Mouse (Mus musculus) limb, embryonic 11.5 days (tissue): ENCODE measurements at regions not wholly inside any gene's neighbourhood (a gene's known extent, or its start where the extent isn't known, plus 50 kb on each side); places are given as distances from the start of the nearest gene placed in this dataset.
"Not testable (repeated sequence)": the region's sequence is repeated elsewhere in the genome, so short reads cannot be mapped to it uniquely, and the experiment has no call there.

ENCODE experiments used
- ATAC-seq: fragments of 200-750 bp; cut with Nextera tagmentation; 2 replicates; pipeline ENCODE4 v1.8.0; 2017; ENCODE audit warnings: low read depth; ENCODE audit not compliant: insufficient number of reproducible peaks, low FRiP score, low TSS enrichment
- DNase-seq: peaks from one replicate; pipeline ENCODE4 v3.0.0-alpha.2; 2015; ENCODE audit warnings: low spot score
- H3K27ac ChIP-seq: fragments of 300-500 bp; sonication (generic); replicated peaks from 2 replicates; pipeline ENCODE4 v1.5.1; 2014; ENCODE audit warnings: low read depth, mild to moderate bottlenecking, low read length
- H3K27me3 ChIP-seq: fragments of 300-500 bp; sonication (generic); 2 replicates; pipeline ENCODE4 v1.6.1; 2014; ENCODE audit warnings: mild to moderate bottlenecking, low read length, mixed read lengths; ENCODE audit not compliant: control insufficient read depth, insufficient read depth
- H3K36me3 ChIP-seq: fragments of 300-500 bp; sonication (generic); 2 replicates; pipeline ENCODE4 v1.6.1; 2014; ENCODE audit warnings: mild to moderate bottlenecking, low read length, moderate library complexity, mixed read lengths; ENCODE audit not compliant: control insufficient read depth, insufficient read depth
- H3K4me1 ChIP-seq: fragments of 300-500 bp; sonication (generic); 2 replicates; pipeline ENCODE4 v1.6.1; 2014; ENCODE audit warnings: low read length, mixed read lengths; ENCODE audit not compliant: control insufficient read depth, insufficient read depth
- H3K4me2 ChIP-seq: fragments of 300-500 bp; sonication (generic); 2 replicates; pipeline ENCODE4 v1.6.1; 2014; ENCODE audit warnings: low read depth, mild to moderate bottlenecking, moderate library complexity; ENCODE audit not compliant: severe bottlenecking
- H3K4me3 ChIP-seq: fragments of 300-500 bp; sonication (generic); 2 replicates; pipeline ENCODE4 v1.5.1; 2014; ENCODE audit warnings: low read depth, low read length
- H3K9ac ChIP-seq: fragments of 300-500 bp; sonication (generic); 2 replicates; pipeline ENCODE4 v1.6.1; 2014; ENCODE audit warnings: mild to moderate bottlenecking, low read length
- H3K9me3 ChIP-seq: fragments of 300-500 bp; sonication (generic); 2 replicates; pipeline ENCODE4 v1.6.1; 2016; ENCODE audit warnings: low read length; ENCODE audit not compliant: control insufficient read depth
- WGBS: fragments of 180-500 bp; shearing (Covaris S2); extraction: QIAGEN DNeasy Blood & Tissue Kit; methylation state at CpG from one replicate; pipeline ENCODE4 v1.1.7; 2014; 5-methylcytosine and 5-hydroxymethylcytosine counted together

DNA sequence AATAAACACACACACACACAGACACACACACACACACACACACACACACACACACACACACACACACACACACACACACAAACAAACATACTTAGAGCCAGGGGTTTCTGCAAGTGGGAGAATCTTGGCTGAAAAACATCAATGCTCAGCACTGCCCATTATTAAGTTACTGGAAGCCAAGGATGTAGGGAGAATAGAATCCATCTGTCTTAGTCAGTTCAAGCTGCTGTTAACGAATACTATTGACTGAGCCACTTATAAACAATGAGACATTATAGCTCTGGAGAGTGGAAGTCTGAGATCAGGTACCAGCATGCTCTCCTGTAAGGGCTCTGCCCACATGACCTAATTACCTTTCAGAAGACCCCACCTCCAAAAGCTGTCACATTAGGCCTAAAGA lies 87.4 kb downstream of the Fam174b start:
- Histone ChIP-seq H3K36me3 (no peaks in the 10 kb centered on the region), H3K4me3 (no peak overlapping the region), H3K9ac (no peak overlapping the region), H3K27ac (no peak overlapping the region), H3K27me3 (no peaks in the 10 kb centered on the region), H3K9me3 (no peaks in the 10 kb centered on the region), H3K4me2 (no peak overlapping the region), H3K4me1 (no peaks in the 10 kb centered on the region)
- ATAC-seq (no peak), DNase-seq (no peak)
- 32% methylated on average over 1 of the region's 1 CpGs for WGBS

DNA sequence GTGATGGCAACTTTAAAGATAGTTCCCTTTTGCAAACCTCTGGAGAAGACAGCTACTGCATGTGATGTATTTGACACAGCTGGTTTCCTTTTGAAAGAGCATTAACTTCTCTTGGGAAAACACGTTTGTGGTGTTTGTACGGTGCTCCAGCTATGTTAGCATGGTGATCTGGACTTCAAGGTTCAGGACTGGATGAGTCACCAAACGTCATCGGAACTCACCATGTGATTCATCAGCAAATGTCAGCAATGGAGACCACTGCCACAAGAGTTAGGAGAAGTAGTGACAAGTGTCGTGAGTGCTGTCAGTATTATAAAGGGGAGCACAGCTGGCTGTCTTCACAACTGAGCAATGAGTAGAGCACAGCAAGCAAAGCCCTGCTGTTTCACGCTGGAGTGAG lies 90.5 kb downstream of the Fam174b start:
- no peak overlapping the region for H3K27ac ChIP-seq
- H3K27me3 ChIP-seq: no peaks in the 10 kb centered on the region
- ATAC-seq (no peak), DNase-seq (no peak)
- no peaks in the 10 kb centered on the region for H3K9me3 ChIP-seq
- H3K4me1 ChIP-seq: no peaks in the 10 kb centered on the region
- no peak overlapping the region for H3K4me2 ChIP-seq
- 82% methylated on average over 6 of the region's 6 CpGs for WGBS
- H3K9ac ChIP-seq: no peak overlapping the region
- no peaks in the 10 kb centered on the region for H3K36me3 ChIP-seq
- no peak overlapping the region for H3K4me3 ChIP-seq

DNA sequence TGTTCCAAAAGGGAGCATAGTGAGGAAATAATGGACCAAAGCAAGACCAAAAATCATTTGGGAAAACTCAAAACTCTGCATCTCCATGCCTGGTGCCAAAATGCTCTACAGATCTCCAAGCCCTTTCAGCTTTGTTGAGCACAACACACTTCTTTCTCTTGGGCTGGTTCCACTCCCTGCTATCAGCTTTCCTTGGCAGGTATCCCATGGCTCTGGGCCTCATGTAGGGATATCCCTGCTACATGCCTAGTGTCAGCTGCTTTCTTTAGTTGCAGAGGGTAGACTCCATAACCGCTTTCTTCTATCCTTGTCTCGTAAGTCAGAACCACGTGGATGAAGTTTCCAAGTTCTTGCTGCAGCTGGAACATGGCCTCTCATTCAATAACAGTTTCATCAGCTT lies 100.3 kb downstream of the Fam174b start:
- H3K36me3 ChIP-seq: no peaks in the 10 kb centered on the region
- no peak overlapping the region for H3K27ac ChIP-seq
- no peak overlapping the region for H3K4me2 ChIP-seq
- no peaks in the 10 kb centered on the region for H3K4me1 ChIP-seq
- H3K27me3 ChIP-seq: no peaks in the 10 kb centered on the region
- H3K4me3 ChIP-seq: no peak overlapping the region
- DNase-seq (no peak), ATAC-seq (no peak)
- no peaks in the 10 kb centered on the region for H3K9me3 ChIP-seq
- 92% methylated on average over 3 of the region's 3 CpGs for WGBS
- H3K9ac ChIP-seq: no peak overlapping the region

DNA sequence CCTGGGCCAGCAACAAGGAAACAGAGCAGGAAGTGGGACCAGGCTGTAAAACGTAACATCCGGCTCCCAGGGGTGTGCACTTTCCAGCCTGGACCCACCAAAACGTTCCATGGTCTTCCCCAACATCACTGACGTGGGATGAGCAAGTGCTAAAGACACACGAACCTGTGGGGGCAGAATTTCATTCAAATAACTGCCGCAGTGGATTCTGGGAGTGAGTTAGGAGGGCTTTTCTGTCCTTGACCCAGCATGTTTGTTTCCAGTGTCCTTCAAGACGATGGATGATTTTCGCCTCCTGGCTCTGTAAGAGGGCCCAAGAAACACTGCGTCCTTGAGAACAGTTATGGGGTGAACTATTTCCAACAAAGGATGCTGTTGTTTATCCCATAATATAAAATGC lies 112.1 kb downstream of the Fam174b start:
- no peak for DNase-seq
- no peak overlapping the region for H3K4me3 ChIP-seq
- no peak overlapping the region for H3K4me2 ChIP-seq
- no peaks in the 10 kb centered on the region for H3K9me3 ChIP-seq
- no peak for ATAC-seq
- no peak overlapping the region for H3K9ac ChIP-seq
- no peaks in the 10 kb centered on the region for H3K36me3 ChIP-seq
- no peak overlapping the region for H3K27ac ChIP-seq
- WGBS: 85% methylated on average over 9 of the region's 9 CpGs
- no peaks in the 10 kb centered on the region for H3K4me1 ChIP-seq
- H3K27me3 ChIP-seq: no peaks in the 10 kb centered on the region

GRCm38 (mm10) chr7:73853296-73853950 lies 113.3 kb downstream of the Fam174b start:
- 81% methylated on average over 3 of the region's 3 CpGs for WGBS
- not testable (repeated sequence) for H3K27me3 ChIP-seq, ATAC-seq, H3K4me2 ChIP-seq, H3K9ac ChIP-seq, H3K27ac ChIP-seq, DNase-seq, H3K9me3 ChIP-seq, H3K4me1 ChIP-seq, H3K4me3 ChIP-seq, H3K36me3 ChIP-seq

DNA sequence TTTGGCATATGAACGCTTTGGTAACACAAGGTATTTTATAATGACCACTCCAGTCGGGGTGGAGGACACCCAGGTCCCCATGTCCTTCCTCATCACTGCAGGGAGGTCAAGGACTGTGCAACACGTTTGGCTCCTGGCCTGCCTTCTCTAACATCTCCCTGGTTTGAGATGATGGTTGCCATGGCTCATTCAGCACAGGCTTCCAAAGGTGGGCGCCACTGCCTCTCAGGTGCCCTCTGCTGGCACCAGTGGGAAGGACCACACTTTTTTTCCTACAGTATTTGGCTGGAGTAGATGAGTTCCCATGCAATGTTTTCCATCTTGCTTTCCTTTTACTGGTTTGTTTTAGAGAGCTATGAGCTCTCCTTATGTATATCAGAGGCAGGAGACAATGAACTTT lies 115.4 kb downstream of the Fam174b start:
- no peaks in the 10 kb centered on the region for H3K36me3 ChIP-seq
- no peaks in the 10 kb centered on the region for H3K4me1 ChIP-seq
- H3K27me3 ChIP-seq: no peaks in the 10 kb centered on the region
- ATAC-seq: no peak
- H3K9ac ChIP-seq: no peak overlapping the region
- no peak overlapping the region for H3K4me3 ChIP-seq
- WGBS: 43% methylated on average over 4 of the region's 4 CpGs
- peak; percentile 74 for DNase-seq
- H3K27ac ChIP-seq: no peak overlapping the region
- no peak overlapping the region for H3K4me2 ChIP-seq
- no peaks in the 10 kb centered on the region for H3K9me3 ChIP-seq

DNA sequence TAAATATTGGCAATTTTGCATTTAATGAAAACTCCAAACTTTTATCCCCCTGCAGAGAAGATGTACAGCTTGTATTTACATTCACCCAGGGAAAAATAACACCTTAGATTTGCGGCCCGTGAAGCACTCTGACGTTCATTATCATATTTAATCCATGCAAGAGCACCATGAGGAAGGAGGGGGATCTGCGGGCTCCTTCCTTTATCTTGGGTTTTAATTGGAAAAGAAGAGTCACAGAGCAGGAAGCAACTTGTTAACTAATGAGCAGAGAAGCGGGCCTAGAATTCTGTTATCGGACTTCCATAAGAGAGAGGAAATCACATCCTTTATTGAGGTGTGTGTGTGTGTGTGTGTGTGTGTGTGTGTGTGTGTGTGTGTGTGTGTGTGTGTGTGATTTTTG lies 116.8 kb downstream of the Fam174b start:
- Histone ChIP-seq H3K4me2 (no peak overlapping the region), H3K9ac (no peak overlapping the region), H3K27ac (no peak overlapping the region), H3K27me3 (no peaks in the 10 kb centered on the region), H3K36me3 (no peaks in the 10 kb centered on the region), H3K4me3 (no peak overlapping the region), H3K4me1 (no peaks in the 10 kb centered on the region), H3K9me3 (no peaks in the 10 kb centered on the region)
- ATAC-seq (no peak), DNase-seq (no peak)
- 85% methylated on average over 6 of the region's 6 CpGs for WGBS

DNA sequence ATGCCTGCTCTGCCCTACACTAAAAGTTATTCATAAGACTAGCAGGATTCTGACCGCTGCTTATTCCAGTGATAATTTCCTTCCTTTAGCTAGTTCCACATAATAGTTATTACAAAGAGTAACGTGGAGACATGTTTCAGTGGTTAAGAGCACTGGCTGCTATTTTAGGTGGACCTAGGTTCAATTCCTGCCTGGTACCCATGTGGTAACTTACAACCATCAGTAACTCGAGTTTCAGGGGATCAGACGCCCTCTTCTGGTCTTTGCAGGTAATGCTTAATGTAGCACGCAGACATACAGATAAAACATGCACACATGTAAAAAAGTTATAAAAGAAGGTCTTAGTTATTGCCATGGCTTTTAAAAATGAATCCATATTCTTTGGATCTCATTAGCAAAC lies 125.0 kb downstream of the Fam174b start:
- Histone ChIP-seq H3K36me3 (no peaks in the 10 kb centered on the region), H3K27ac (no peak overlapping the region), H3K4me2 (no peak overlapping the region), H3K9me3 (no peaks in the 10 kb centered on the region), H3K27me3 (no peaks in the 10 kb centered on the region), H3K4me3 (no peak overlapping the region), H3K9ac (no peak overlapping the region), H3K4me1 (no peaks in the 10 kb centered on the region)
- WGBS: 67% methylated on average over 5 of the region's 5 CpGs
- DNase-seq: no peak
- ATAC-seq: no peak

DNA sequence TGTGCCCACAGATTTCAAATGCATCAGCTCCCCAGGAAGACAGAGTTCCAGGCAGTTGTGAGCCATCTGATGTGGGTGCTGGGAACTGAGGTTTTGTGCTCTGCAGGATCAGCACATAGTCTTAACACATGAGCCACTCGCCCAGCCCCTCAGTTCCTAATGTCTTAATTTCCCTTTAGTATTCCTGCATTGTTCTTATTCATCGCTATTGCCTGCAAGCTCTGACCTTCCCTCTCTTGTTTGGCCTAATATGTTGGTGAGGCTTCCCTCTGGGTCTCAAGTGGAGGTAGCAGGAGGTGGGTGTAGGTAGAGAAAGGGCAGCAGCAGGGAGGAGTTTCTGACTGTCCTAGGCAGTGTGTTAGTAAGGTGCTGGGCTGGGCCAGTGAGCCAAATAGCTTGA lies 132.1 kb downstream of the Fam174b start:
- DNase-seq (no peak), ATAC-seq (no peak)
- Histone ChIP-seq H3K27me3 (no peaks in the 10 kb centered on the region), H3K9ac (no peak overlapping the region), H3K4me2 (no peak overlapping the region), H3K9me3 (no peaks in the 10 kb centered on the region), H3K4me3 (no peak overlapping the region), H3K27ac (no peak overlapping the region), H3K4me1 (no peaks in the 10 kb centered on the region), H3K36me3 (no peaks in the 10 kb centered on the region)
- WGBS: 79% methylated on average over 2 of the region's 2 CpGs
